Mouse (Mus musculus) CH12.LX (cell line): ENCODE measurements around the gene Rreb1. TPM values are rescaled to one million over a fixed set of nuclear protein-coding genes. Genes with fewer than 3 reads are reported as not detected.

Experiments used
- DNase-seq: peaks from one replicate; pipeline ENCODE4 v3.0.0-alpha.2; 2013; ENCODE audit errors: extremely low read depth
- H3K27ac ChIP-seq: 2 replicates; pipeline ENCODE4 v1.5.1; 2012; ENCODE audit warnings: low read depth, mild to moderate bottlenecking, control low read depth, moderate library complexity; ENCODE audit not compliant: insufficient read depth
- H3K27me3 ChIP-seq: replicated peaks from 2 replicates; pipeline ENCODE3; 2012; ENCODE audit warnings: inconsistent platforms
- H3K36me3 ChIP-seq, 2 experiments: replicated peaks in 1 of 2; 2 replicates each; pipeline versions ENCODE3 to v1.6.1; 2012; ENCODE audit warnings: inconsistent platforms in 1 of 2, low read length in 1 of 2, mild to moderate bottlenecking in 1 of 2, mixed read lengths in 1 of 2, moderate library complexity in 1 of 2; ENCODE audit not compliant: control insufficient read depth in 1 of 2, insufficient read depth in 1 of 2
- H3K4me1 ChIP-seq, 2 experiments: 2 replicates each; pipeline ENCODE4 v1.6.1; 2012; ENCODE audit warnings: inconsistent platforms in 1 of 2, moderate library complexity in 1 of 2; ENCODE audit not compliant: insufficient read depth in 2 of 2, control insufficient read depth in 1 of 2
- H3K4me2 ChIP-seq: 2 replicates; pipeline ENCODE4 v1.6.1; 2012; ENCODE audit warnings: low read depth, mild to moderate bottlenecking, control low read depth; ENCODE audit not compliant: poor library complexity, insufficient read depth, severe bottlenecking
- H3K4me3 ChIP-seq, 3 experiments: fragments of 150-350 bp in 1 of 3; sonication (generic) in 1 of 3; replicated peaks in 1 of 3; 2 replicates each; pipeline versions ENCODE3 to v1.5.1; 2011 to 2012; ENCODE audit warnings: low read depth in 2 of 3, low read length in 2 of 3, mild to moderate bottlenecking in 2 of 3, moderate library complexity in 2 of 3, control low read depth in 1 of 3, improper control_type of control experiment in 1 of 3, inconsistent platforms in 1 of 3, mixed read lengths in 1 of 3; ENCODE audit not compliant: poor library complexity in 1 of 3
- H3K79me2 ChIP-seq: replicated peaks from 2 replicates; pipeline ENCODE4 v1.6.1; 2012; ENCODE audit warnings: mild to moderate bottlenecking, moderate library complexity; ENCODE audit not compliant: control insufficient read depth, poor library complexity, insufficient read depth, severe bottlenecking; ENCODE audit errors: extremely low read depth
- H3K9ac ChIP-seq: 2 replicates; pipeline ENCODE4 v1.6.1; 2012; ENCODE audit warnings: low read depth, mild to moderate bottlenecking, control low read depth, moderate library complexity; ENCODE audit not compliant: insufficient read depth
- H3K9me3 ChIP-seq: replicated peaks from 2 replicates; pipeline ENCODE3; 2012; ENCODE audit warnings: low read length, inconsistent platforms, mixed read lengths
- BHLHE40 ChIP-seq: IDR thresholded peaks from 2 replicates; pipeline ENCODE4 v1.6.1; 2011; ENCODE audit warnings: mild to moderate bottlenecking, low read depth, low read length, improper control_type of control experiment
- CHD1 ChIP-seq: IDR thresholded peaks from 2 replicates; pipeline ENCODE4 v1.6.1; 2012; ENCODE audit warnings: low read depth, low read length, improper control_type of control experiment, inconsistent platforms
- CHD2 ChIP-seq: IDR thresholded peaks from 2 replicates; pipeline ENCODE4 v1.6.1; 2011; ENCODE audit warnings: low read length, improper control_type of control experiment
- CTCF ChIP-seq, 2 experiments: IDR thresholded peaks in 1 of 2; conservative IDR thresholded peaks in 1 of 2; 2 replicates each; pipeline ENCODE4 v1.5.1; 2011 to 2012; ENCODE audit warnings: low read depth in 2 of 2, low read length in 2 of 2, improper control_type of control experiment in 1 of 2, inconsistent platforms in 1 of 2, mild to moderate bottlenecking in 1 of 2, moderate library complexity in 1 of 2
- E2F4 ChIP-seq: IDR thresholded peaks from 2 replicates; pipeline ENCODE4 v1.6.1; 2011; ENCODE audit warnings: low read depth, low read length, improper control_type of control experiment; ENCODE audit not compliant: insufficient replicate concordance
- ELF1 ChIP-seq: IDR thresholded peaks from 2 replicates; pipeline ENCODE4 v1.6.1; 2014; ENCODE audit warnings: low read depth, mild to moderate bottlenecking, inconsistent platforms, low read length, improper control_type of control experiment
- EP300 ChIP-seq: IDR thresholded peaks from 2 replicates; pipeline ENCODE4 v1.6.1; 2011; ENCODE audit warnings: low read length, improper control_type of control experiment
- ETS1 ChIP-seq: conservative IDR thresholded peaks from 2 replicates; pipeline ENCODE4 v1.6.1; 2012; ENCODE audit warnings: low read depth, mild to moderate bottlenecking, inconsistent platforms, low read length, improper control_type of control experiment, moderate library complexity
- JUN ChIP-seq: IDR thresholded peaks from 2 replicates; pipeline ENCODE4 v1.6.1; 2011; ENCODE audit warnings: low read depth, mild to moderate bottlenecking, low read length, improper control_type of control experiment, moderate library complexity; ENCODE audit not compliant: insufficient read depth
- JUND ChIP-seq: conservative IDR thresholded peaks from 2 replicates; pipeline ENCODE4 v1.6.1; 2011; ENCODE audit warnings: low read depth, low read length, improper control_type of control experiment
- MAFK ChIP-seq: IDR thresholded peaks from 2 replicates; pipeline ENCODE4 v1.6.1; 2011; ENCODE audit warnings: low read length, improper control_type of control experiment; ENCODE audit not compliant: insufficient replicate concordance
- MAX ChIP-seq: IDR thresholded peaks from 2 replicates; pipeline ENCODE4 v1.6.1; 2011; ENCODE audit warnings: low read length, improper control_type of control experiment
- MAZ ChIP-seq: IDR thresholded peaks from 2 replicates; pipeline ENCODE4 v1.6.1; 2012; ENCODE audit warnings: low read depth, mild to moderate bottlenecking, inconsistent platforms, low read length, improper control_type of control experiment, moderate library complexity
- MEF2A ChIP-seq: IDR thresholded peaks from 2 replicates; pipeline ENCODE4 v1.6.1; 2014; ENCODE audit warnings: low read depth, mild to moderate bottlenecking, inconsistent platforms, low read length, improper control_type of control experiment, borderline replicate concordance
- MXI1 ChIP-seq: IDR thresholded peaks from 2 replicates; pipeline ENCODE4 v1.6.1; 2011; ENCODE audit warnings: mild to moderate bottlenecking, low read depth, low read length, improper control_type of control experiment
- MYC ChIP-seq: IDR thresholded peaks from 2 replicates; pipeline ENCODE4 v1.6.1; 2011; ENCODE audit warnings: low read depth, mild to moderate bottlenecking, improper control_type of control experiment, low read length
- NRF1 ChIP-seq: IDR thresholded peaks from 2 replicates; pipeline ENCODE4 v1.6.1; 2014; ENCODE audit warnings: low read depth, mild to moderate bottlenecking, inconsistent platforms, low read length, improper control_type of control experiment, moderate library complexity
- PAX5 ChIP-seq: IDR thresholded peaks from 2 replicates; pipeline ENCODE4 v1.6.1; 2012; ENCODE audit warnings: low read length, inconsistent platforms, mixed read lengths
- POLR2A ChIP-seq: IDR thresholded peaks from 2 replicates; pipeline ENCODE4 v1.6.1; 2011; ENCODE audit warnings: low read depth, mild to moderate bottlenecking, improper control_type of control experiment, low read length
- POLR2AphosphoS2 ChIP-seq: IDR thresholded peaks from 2 replicates; pipeline ENCODE4 v1.6.1; 2011; ENCODE audit warnings: low read depth, low read length, improper control_type of control experiment
- RAD21 ChIP-seq: IDR thresholded peaks from 2 replicates; pipeline ENCODE4 v1.6.1; 2011; ENCODE audit warnings: low read depth, mild to moderate bottlenecking, low read length, improper control_type of control experiment, moderate library complexity
- RCOR1 ChIP-seq: conservative IDR thresholded peaks from 2 replicates; pipeline ENCODE4 v1.6.1; 2012; ENCODE audit warnings: low read depth, mild to moderate bottlenecking, inconsistent platforms, low read length, improper control_type of control experiment
- USF1 ChIP-seq: IDR thresholded peaks from 2 replicates; pipeline ENCODE4 v1.6.1; 2014; ENCODE audit warnings: low read depth, mild to moderate bottlenecking, inconsistent platforms, low read length, improper control_type of control experiment
- USF2 ChIP-seq: conservative IDR thresholded peaks from 2 replicates; pipeline ENCODE4 v1.6.1; 2011; ENCODE audit warnings: low read depth, low read length, improper control_type of control experiment
- ZNF384 ChIP-seq: IDR thresholded peaks from 2 replicates; pipeline ENCODE4 v1.6.1; 2012; ENCODE audit warnings: low read depth, low read length, improper control_type of control experiment, inconsistent platforms
- dilution Hi-C: fragments of 300-500 bp; cut with MboI; formaldehyde crosslinking; loops from 2 replicates; pipeline ENCODE4 v1.14.3; 2020; ENCODE audit warnings: low sequenced_read_pairs; ENCODE audit not compliant: extremely low pct_unique_long_range_greater_than_20kb, extremely low pct_ligation_motif_present
- in situ Hi-C: fragments of 300-500 bp; cut with MboI; formaldehyde crosslinking; loops from 3 replicates; pipeline ENCODE4 v1.14.3; 2019; ENCODE audit warnings: low sequenced_read_pairs, low pct_ligation_motif_present, low pct_unique_long_range_greater_than_20kb, mixed read lengths
- polyA plus RNA-seq: library from polyadenylated mRNA; unstranded; fragments of >175 nt; gene quantifications from 2 replicates; pipeline ENCODE4 v1.2.1, GENCODE M21; 2012; ENCODE audit warnings: low read depth; ENCODE audit not compliant: insufficient read length
- total RNA-seq, 2 experiments: library from RNA; depleted of rRNA; stranded (reverse); fragments of 300-350 nt in 1 of 2; fragments of >200 nt in 1 of 2; gene quantifications; 2 replicates each; pipeline ENCODE4 v1.2.3; 2012 to 2014

Rreb1 gene
- total and polyA plus RNA-seq, 3 experiments = 1.0 to 10.2 (median 5.3) TPM

- Histone ChIP-seq H3K27ac (no peak overlapping the region), H3K4me2 (peak overlapping the region; percentile 17), H3K4me3 (no peak overlapping the region), H3K27me3 (no peaks in the 10 kb centered on the region), H3K79me2 (peaks cover 65% of the 10 kb centered on the region), H3K9me3 (no peaks in the 10 kb centered on the region), H3K9ac (peak overlapping the region; percentile 31; the same call in 1 of the 2 replicates), H3K36me3 (no peaks in the 10 kb centered on the region), H3K4me1 (peaks cover 13 to 73% of the 10 kb centered on the region in 2 experiments)
- in situ Hi-C loops = no loop called here
- DNase-seq = no peak
- dilution Hi-C loops = no loop called here
- peak; percentile 19; the same call in 1 of the 2 replicates for TF ChIP-seq MXI1
- TF ChIP-seq USF1 = no peak
Measured at GRCm38 (mm10) chr13:37830256-37830655, 52.1 kb downstream of the Rreb1 start.

DNA sequence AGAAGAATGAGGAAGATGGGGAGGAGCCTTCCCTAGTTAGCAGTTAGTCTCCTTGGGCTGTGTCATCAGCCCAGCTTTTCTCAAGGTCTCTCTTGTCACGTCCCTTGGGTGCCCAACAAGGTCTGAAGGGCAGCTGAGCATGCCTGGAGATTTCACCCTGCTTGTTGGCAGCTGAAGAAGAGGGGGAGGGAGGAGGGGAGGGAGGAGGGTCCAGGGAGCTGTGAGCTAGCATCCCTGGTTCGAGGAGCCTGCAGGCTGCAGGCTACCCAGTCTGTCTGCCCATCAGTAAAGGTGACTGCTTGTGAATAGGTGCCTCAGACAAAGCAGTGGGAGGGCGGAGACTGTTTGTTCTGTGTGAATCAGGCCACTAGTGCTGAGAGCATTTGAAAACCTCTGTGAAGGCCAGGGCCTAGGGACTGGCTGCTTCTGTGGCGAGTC is 52.7 kb downstream of the Rreb1 start:
- Histone ChIP-seq H3K9me3 (no peaks in the 10 kb centered on the region), H3K4me1 (peaks cover 13 to 67% of the 10 kb centered on the region in 2 experiments), H3K27me3 (no peaks in the 10 kb centered on the region), H3K36me3 (no peaks in the 10 kb centered on the region), H3K27ac (peak overlapping the region; percentile 44), H3K4me2 (peak overlapping the region; percentile 17), H3K79me2 (peaks cover 69% of the 10 kb centered on the region), H3K4me3 (no peak overlapping the region), H3K9ac (peak overlapping the region; percentile 31; the same call in 1 of the 2 replicates)
- DNase-seq = peak; percentile 61
- in situ Hi-C loops = no loop called here
- TF ChIP-seq RAD21 (no peak), ETS1 (0 out of 2 replicates have a peak, but pooled peaks have one; percentile 34), MXI1 (peak; percentile 56; the same call in 1 of the 2 replicates), CTCF (conservative IDR thresholded peaks at IDR 0.05 in 1 of 2, IDR thresholded peaks at IDR 0.05 in 1 of 2; ENCODE audit: low read depth in 2 of 2, low read length in 2 of 2) (no peak), JUN (no peak), EP300 (no peak), MAZ (peak; percentile 21; the same call in 1 of the 2 replicates), MEF2A (no peak), NRF1 (peak; percentile 65; the same call in 1 of the 2 replicates), MAFK (no peak)
- dilution Hi-C loops = no loop called here

- no peaks in the 10 kb centered on the region for H3K9me3 ChIP-seq
- no peaks in the 10 kb centered on the region for H3K27me3 ChIP-seq
- peak overlapping the region; percentile 79; the same call in 1 of the 2 replicates for H3K27ac ChIP-seq
- H3K79me2 ChIP-seq = peaks cover 78% of the 10 kb centered on the region
- peak; percentile 57 for DNase-seq
- dilution Hi-C loops (no loop called here), in situ Hi-C loops (no loop called here)
- peaks cover 0 to 1% of the 10 kb centered on the region in 2 experiments for H3K36me3 ChIP-seq
- H3K4me3 ChIP-seq = no peak overlapping the region
- peaks cover 14 to 78% of the 10 kb centered on the region in 2 experiments for H3K4me1 ChIP-seq
- H3K9ac ChIP-seq = peak overlapping the region; percentile 66
- H3K4me2 ChIP-seq = peak overlapping the region; percentile 96
- TF ChIP-seq EP300 = peak; percentile 38; the same call in 1 of the 2 replicates
- TF ChIP-seq MYC = 0 out of 2 replicates have a peak, but pooled peaks have one; percentile 12
- no peak for TF ChIP-seq MAX
- no peak for TF ChIP-seq NRF1
- no peak for TF ChIP-seq PAX5
- no peak for TF ChIP-seq E2F4
- no peak for TF ChIP-seq BHLHE40
- TF ChIP-seq JUN = no peak
- no peak for TF ChIP-seq MAZ
- TF ChIP-seq POLR2AphosphoS2 = no peak
- no peak for TF ChIP-seq CHD2
- TF ChIP-seq JUND = no peak
- TF ChIP-seq ZNF384 = 0 out of 2 replicates have a peak, but pooled peaks have one; percentile 38
- TF ChIP-seq RCOR1 = no peak
- no peak for TF ChIP-seq USF2
- TF ChIP-seq CHD1 = no peak
- no peak for TF ChIP-seq ELF1
- TF ChIP-seq MXI1 = no peak
- 0 out of 2 replicates have a peak, but pooled peaks have one; percentile 24 for TF ChIP-seq POLR2A
Measured at GRCm38 (mm10) chr13:37832481-37832880, 54.3 kb downstream of the Rreb1 start.
